7 mouse cellular contexts compared by ENCODE assay signal in the genomic region with DNA sequence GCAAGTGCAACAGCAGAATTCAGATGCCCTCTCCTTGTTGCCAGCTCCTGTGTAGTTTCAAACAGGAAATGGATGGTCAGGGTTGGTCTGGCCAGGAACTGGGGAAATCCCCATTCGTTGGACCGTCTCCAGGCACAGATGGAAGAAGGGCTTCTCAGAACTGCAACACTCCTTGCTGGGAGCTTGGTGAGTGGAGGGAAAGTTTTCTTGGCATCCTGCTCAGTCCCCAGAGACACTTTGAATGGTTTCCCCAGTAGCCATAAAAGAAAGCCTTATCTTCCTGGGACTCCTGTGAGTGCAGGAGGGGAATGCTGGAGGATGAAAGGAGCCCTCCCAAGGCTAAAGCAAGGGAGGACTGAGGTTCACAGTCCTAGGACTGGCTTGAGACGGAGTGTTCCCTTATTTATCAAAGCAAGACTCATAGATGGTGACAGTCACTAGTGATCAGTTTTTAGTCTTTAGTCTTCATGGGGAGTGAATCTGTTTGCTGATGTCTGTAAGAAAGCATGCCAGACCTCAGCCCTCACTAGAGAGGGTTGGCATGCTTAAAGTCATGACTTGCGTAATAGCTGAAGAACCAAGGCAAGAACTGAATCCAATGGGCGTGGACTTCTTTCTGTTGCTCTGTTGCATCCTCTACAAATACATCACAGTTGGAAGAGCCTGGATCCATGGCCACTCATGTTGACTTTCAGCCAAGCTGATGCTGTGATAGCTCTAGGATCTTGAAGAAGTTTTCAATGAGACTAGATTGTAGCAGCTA.
A peak's percentile ranks its signal among the peaks of the same experiment; 100 is the strongest.
DNase-seq lines count a peak whose midpoint lies in the region; ATAC-seq lines count a peak whose summit lies in the region.

No protein-coding gene starts in this region.

- peak overlapping the region; percentile 43; the same call in 1 of the 2 replicates for H3K27ac ChIP-seq in neural tube, embryonic 15.5 days (replicated peaks)

- H3K4me3 ChIP-seq in neural tube, embryonic 15.5 days (replicated peaks), result no peak overlapping the region

- peak; percentile 32; the same call in 1 of the 2 replicates for ATAC-seq in neural tube, embryonic 15.5 days (ENCODE audit: low FRiP score)
- ATAC-seq in activated CD4-positive, CD25-positive, alpha-beta regulatory T cell, adult 4 months, result no peak

- intact Hi-C loops in gastrocnemius, postnatal 14 days (cut with DNase I; ENCODE audit: low total_unique reads), result no loop called here

- no peaks in the 10 kb centered on the region for H3K27me3 ChIP-seq in neural tube, embryonic 15.5 days (replicated peaks)

- no peaks in the 10 kb centered on the region for H3K36me3 ChIP-seq in neural tube, embryonic 15.5 days

- no peaks in the 10 kb centered on the region for H3K9me3 ChIP-seq in neural tube, embryonic 15.5 days (replicated peaks)

- no peak overlapping the region for H3K4me2 ChIP-seq in neural tube, embryonic 15.5 days

- no peak overlapping the region for H3K9ac ChIP-seq in neural tube, embryonic 15.5 days (replicated peaks)

- H3K4me1 ChIP-seq in neural tube, embryonic 15.5 days, result peaks cover 29% of the 10 kb centered on the region

- DNase-seq in right cerebral cortex, postnatal 10 days (ENCODE audit: low spot score in 2 of 2), result peak; percentile 83 to 85
- DNase-seq in right cerebral cortex, postnatal 36 days (ENCODE audit: low spot score in 2 of 2), result no peak
- peak; percentile 39 for DNase-seq in brain, embryonic 18.5 days (ENCODE audit: low read depth, low spot score)
- DNase-seq in gastrocnemius, postnatal 14 days, result peak; percentile 62
- DNase-seq in large intestine, adult 2 months (ENCODE audit: low read depth, low spot score), result peak; percentile 10

- WGBS in large intestine, adult 2 months, result 30% methylated on average over 5 of the region's 5 CpGs
- WGBS in neural tube, embryonic 15.5 days, result 81% methylated on average over 5 of the region's 5 CpGs

Comparison
In these comparisons a context has a peak if more than half of its experiments do, and no peak if none do; other contexts are left out.
1. DNase-seq: peak in right cerebral cortex, postnatal 10 days (2 of 2), brain, embryonic 18.5 days (single experiment), gastrocnemius, postnatal 14 days (single experiment) and large intestine, adult 2 months (single experiment); none in right cerebral cortex, postnatal 36 days (0 of 2).